Mouse (Mus musculus) Muller cell, postnatal 12 days (primary cell): Measurements from ENCODE around the gene Tgds.
"Not testable (repeated sequence)": the region's sequence is repeated elsewhere in the genome, so short reads cannot be mapped to it uniquely, and the experiment has no call there.

Experiments
- DNase-seq: peaks from one replicate; pipeline ENCODE4 v3.0.0-alpha.2; 2015; ENCODE audit errors: inconsistent ontology term

The Tgds gene

DNA sequence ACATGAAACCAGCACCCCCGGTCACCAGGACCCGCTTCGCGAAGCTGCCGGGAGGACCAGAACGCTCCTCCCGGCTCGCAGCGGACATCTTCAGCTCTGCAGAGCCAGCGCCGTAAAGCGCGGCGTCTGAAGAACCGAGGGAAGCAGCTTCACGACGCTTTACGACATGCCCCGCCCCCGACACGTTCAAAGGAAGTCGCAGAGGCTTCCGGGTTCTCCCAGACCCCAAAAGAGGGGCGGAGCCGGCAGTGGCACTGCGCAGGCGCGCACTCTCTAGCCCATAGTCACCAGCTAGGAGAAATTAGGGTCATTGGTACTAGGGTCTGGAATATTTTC is at the start of gene Tgds:
Gene Tgds, minus strand, starts transcription at position 114 of the 336 bp plus-strand sequence.
- DNase-seq = peak; percentile 97

DNA sequence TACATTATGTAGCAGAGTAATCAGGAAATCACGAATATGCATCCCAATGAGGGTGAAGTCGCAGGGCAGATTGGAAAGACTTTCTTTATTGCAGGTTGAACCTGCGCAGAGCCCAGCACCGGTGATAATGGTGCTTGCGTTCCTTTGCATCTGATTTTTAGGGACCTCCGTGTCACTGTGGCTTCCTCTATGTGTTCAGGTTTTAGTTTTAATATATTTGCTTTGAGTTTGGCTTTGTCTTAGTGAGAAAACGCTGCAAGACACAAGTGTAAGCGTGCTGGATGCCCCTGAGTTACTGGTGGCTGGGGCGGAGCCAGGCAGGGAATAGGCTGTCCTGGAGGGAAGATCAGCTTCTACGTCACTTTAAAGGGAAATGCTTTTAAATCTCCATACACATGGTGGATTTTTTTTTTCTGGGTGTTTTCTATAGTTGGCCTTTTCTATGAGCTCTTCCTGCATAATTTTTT is 48.2 kb upstream of the Tgds start:
- DNase-seq = peak; percentile 48

DNA sequence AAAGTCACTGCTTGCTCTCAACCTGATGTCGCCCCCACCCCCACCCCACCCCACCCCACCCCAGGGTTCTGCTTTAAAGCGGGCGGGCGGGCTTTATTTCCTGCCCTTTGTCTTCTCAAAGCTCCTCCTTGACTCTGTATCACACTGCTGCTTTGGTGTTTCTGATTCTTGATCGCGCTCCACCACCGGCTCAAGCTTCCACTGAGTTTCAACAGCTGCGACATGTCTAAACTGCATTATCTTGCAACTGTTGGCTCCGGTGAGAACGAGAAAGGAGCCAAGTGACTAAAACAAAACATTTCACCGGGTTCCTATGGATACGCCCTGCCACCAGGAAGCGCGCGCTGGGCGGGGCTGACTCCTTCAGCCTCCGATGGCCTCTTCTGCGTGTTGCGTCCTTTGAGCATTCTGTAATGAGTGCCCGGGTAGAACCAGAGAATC is 47.6 kb upstream of the Tgds start:
- peak; percentile 68 for DNase-seq

DNA sequence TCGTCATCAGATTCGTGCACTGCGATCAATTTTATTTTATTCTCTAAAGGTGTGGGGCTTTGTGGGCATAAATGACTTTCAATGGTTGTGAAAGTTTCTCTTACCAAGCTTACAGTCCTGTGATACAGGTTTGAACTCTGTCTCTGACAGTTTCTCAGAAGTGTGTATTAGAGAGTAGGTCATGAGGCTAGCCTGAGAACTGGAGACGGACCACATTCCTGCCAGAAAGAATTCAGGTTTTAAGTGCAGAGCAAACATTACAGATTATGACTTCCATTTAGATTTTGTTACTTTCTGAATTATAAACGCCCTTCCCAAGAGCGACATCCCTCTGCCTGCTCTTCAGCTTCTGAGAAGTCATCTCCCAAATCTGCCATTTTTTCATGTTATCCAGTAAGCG is 47.1 kb upstream of the Tgds start:
- DNase-seq = peak; percentile 11

DNA sequence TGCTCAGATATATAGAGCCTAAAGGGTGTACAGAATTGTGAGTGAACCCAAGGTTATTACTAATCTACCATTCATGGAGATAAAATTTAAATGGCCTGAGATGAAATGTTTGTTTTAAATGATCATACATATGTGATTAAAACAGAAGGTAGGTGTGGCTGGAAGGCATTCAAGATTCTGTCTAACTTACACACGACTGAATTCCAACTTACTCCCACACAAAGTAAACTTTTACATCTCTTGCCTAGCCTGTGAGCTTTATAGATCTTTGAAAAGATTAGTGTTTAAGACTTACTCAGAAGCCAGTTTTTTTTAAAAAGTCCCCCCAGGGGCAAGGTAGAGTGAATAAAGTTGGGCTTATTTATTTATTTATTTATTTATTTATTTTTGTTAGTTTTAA is 46.7 kb upstream of the Tgds start:
- no peak for DNase-seq

DNA sequence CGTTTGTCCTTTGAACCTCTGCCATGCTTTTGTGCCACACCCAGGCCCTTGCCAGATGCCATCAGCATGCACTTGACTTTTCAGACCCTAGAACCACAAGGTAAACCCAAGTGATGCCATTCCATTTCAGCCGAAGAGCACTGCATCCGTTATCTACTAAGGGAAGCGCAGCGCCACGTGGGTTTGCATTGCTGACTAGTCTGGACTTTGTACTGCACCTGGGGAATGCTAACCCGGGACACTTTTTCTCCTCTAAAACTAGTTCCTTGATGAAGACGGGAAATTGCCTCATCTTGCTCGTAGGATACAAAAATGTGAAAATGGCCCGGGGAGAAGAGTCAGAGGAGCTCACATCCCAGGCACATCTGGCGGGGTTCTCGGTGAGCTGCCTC is 43.1 kb upstream of the Tgds start:
- DNase-seq = no peak

DNA sequence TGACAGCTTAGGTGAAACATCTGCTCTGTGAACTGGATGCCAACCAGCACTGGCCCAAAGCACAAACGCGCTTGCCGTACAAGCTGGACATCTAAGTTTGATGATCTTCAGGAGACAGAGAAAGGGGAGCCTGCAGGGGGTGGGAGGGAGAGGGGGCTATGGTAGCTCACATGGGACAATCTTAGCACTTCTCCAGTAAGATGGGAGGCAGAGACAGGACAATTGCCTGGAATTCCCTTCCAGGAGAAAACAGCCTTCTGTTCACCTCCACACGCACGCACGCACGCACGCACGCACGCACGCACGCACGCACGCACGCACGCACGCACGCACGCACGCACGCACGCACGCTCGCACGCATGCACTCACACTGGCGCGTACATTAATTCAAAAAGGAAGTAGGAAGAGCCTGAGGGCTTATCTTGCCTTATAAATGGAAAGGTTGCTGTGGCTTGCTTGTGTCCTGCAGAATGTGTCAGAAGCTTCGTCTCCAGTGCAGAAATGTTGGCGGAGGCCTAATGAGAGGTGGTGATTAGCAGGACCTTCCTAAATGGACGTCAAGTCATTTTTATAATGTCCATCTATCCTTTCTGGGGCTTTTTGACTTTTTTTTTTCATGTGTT is 42.6 kb upstream of the Tgds start:
- DNase-seq = no peak

DNA sequence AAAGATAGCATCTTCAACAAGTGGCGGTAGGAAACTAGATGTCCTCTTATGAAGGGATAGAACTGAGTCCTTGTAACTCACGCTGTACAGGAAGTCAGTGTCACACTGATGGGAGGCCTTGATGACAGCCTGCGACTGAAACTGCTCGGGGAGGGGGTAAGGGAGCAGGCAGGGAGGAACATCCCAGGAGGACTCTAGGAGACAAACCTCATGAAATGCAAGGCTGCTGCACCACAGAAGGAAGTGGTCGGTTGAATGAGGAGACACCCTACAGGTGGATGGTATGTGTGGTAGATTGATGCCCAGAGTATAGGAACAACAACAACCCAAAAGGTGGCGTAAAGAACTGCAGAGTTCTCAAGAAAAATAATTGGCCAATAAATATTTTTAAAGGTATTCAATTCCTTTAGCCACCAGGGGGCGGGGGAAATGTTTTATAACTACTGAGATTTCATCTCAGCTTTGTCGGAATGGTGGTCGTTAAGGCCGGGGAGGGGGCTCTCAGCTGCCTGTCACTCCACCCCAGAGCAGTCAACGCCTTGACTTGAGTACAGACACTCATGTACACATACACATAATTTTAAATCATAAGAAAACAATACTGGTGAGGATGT is 41.1 kb upstream of the Tgds start:
- DNase-seq = no peak

DNA sequence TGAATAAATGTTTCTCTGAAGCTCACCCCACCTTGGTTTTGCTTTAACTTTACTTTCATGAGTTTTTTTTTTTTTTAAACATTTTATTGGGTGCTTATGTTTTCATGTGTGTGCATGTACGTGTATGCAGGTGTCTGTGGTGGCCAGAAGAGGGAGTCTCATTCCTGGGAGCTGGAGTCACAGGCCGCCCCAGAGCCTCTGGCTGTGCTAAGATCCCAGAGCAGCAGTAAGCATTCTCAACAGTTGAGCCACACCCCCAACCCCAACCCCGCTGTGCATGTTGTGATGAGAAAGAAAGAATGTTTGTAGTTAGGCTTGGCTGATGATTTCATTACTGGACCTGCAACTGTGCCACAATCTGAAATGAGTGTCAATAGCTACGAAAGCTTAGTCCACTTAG is 36.2 kb upstream of the Tgds start:
- no peak for DNase-seq

DNA sequence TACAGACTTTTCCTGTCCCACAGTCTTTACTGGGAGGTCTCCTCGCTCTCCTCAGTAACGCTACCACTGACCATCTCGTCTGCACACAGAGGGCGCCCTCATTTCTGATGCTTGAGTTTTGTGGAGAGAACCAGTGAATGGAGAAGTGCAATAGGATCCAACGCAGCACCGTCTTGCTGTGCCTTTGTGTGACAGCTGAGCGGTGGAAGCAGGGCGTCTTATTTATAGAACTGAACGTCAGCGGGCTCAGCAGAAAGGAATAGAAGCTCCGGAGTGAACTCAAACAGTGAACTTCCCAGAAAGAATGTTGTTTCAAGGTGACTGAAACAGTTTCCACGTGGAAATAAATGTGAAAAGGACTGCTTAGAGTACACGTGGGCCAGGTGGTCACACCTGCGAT is 30.1 kb upstream of the Tgds start:
- DNase-seq = no peak

DNA sequence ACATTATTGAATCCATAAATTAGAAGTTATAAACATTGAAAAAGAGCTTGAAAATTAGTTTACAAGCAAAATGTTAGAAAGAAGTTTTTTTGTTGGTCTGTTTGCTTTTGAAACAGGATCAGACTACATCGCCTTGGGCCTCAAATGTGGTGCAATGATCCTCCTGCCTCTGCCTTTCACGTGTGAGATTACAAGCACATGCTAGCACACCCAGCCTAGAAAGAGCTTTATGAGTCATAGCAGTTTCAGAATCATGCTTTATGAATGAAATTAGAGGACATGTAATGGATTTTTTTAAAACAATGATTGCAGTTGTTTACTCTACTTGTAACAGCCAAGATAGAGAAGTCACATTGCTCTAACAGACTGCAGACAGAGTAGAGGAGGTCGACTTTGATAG is 29.2 kb upstream of the Tgds start:
- no peak for DNase-seq

DNA sequence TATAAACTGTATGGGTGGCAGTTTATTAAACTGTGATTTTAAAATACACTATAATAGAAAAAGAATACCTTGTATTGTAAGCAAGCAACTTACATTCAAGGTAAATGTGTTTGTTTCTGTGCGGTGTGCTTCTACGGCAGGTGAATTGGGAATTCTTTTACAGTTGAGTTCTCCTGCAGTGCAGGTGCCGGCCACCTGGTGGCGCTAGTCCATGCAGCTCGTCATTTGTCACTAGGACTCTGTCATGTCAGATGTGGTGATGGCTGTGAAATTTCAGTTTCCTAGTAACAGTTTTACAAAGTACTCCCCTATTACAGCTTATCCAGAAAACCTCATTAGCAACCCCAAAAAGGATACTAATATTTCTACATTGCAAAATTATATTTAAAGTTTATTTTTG is 24.6 kb upstream of the Tgds start:
- DNase-seq = peak; percentile 24

DNA sequence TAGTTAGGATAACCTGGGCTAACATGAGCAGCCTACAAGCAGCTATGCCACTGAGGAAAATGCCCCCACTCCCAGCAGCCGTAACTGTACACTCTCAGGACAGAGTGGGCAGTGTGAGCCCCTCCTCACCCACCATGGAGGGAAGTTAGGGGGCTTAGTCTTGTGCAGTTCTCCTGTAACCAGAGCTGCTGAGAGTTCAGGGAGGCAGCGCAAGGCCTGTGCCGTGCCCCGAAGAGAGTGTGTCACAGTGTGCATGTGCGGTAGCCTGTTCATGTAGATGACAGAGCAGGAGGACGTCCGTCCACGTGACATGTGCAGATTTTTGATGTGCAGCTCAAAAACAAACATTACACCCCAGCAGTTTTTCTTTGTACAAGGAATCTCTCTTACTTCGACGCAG is 24.2 kb upstream of the Tgds start:
- no peak for DNase-seq

DNA sequence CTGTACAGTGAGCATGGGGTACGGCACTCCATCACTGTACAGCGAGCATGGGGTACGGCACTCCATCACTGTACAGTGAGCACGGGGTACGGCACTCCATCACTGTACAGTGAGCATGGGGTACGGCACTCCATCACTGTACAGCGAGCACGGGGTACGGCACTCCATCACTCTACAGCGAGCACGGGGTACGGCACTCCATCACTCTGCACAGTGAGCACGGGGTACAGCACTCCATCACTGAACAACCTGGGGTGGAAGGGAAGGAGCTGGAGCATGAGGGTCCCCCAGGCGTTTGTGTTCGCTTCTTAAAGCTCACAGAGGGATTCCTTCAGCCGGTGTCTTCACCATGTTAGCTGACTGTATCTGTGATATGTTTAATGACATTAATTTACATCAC is 23.5 kb upstream of the Tgds start:
- DNase-seq = not testable (repeated sequence)

DNA sequence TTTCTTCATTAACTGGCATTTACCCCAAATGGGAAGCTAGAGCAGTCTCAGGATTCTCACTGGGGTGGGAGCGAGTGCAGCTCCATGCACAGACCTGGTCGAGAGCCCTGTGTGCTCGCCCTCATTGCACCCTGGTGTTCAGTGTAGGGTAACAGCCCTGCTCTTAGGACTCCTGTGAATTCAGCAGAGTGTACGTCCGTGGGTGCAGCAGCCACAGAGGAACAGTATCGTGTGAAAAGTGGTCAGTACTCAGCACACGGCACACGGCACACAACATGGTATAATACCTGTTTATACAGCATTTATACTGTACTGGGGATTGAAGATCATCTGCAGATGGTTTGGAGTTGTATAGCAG is 19.7 kb upstream of the Tgds start:
- DNase-seq = no peak

DNA sequence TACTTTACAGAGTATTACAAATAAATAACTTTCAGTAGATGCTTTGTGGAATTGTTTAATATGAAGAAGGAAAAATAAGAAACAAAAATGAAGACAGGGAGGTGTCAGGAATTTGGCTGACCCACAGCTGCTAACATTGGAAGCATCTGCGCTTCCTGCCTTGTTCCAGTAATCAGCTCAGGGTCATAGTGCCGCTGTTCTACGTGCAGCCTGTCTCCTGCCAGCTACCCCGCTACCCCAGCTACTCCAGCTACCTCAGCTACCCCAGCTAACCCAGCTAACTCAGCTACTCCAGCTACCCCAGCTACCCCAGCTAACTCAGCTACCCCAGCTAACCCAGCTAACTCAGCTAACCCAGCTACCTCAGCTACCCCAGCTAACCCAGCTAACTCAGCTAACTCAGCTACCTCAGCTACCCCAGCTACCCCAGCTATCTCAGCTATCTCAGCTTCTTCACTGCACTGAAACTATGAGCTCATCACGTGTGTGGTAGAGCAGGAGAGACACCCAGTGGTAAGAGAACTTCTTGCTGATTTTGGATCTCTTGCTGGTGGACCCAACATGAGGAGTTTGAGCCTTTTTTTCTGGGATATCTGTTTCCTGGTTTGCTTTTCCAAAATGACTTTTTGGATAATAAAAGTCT is 19.2 kb upstream of the Tgds start:
- peak; percentile 34 for DNase-seq

DNA sequence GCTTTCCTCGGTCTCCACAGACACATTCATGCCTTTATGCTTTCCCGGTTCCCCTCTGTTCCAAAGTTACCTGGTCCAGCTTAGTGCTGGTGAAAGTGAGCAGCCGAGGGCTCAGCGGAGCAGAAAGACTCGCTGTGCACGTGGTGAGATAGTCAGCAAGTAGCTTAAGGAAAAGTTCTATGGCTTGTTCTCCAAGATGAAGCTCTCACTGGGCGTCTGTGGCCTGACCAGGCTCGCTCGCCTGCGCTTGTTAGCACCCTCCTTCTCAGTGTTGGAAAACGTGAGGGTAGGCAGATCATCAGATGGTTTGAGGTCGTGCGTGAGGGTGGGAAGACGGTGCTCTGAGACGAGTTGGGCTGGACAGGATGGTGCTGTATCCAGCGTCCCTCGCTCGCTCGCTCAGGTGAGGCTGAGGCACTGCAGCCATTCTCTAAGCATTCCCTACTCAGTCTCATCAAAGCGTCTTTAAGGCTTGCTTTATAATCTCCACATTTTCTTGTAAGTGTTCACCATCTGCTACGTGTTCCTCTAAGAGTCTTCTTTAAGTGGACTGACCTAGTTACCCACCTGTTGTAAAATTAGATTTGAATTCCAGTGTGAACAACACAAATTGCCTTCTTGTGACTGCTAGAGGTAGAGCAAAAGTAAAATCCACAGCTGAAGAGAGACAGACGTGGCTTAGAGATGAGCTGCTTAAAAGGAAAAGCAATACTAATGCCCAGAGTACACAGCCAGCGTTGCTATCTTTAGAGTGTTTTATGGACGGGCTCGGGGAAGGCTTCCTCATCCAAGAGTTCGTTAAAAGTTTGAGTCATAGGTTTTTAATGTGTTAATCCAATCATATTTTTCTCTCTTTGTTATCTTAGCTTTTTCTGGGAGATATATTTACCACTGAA is 18.3 kb upstream of the Tgds start:
- DNase-seq = no peak

DNA sequence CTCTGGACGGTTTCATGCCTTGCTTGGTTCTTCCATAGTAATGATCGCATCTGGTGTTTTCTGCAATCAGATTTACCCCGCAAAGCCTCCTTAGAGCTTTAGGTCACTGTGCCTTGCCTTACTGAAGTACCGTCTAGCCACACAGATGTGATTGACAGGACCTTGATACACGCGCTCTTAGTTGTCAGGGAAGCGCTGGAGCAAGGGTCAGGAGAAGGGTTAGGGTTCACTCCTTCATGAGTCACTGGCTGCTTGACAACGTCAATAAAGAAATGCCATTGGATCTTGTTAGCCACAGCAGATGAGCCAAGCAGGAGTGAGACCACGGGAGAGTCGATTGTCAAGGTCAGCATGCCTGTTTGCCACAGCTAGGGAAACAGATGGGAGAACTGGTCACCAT is 16.0 kb upstream of the Tgds start:
- DNase-seq = no peak

DNA sequence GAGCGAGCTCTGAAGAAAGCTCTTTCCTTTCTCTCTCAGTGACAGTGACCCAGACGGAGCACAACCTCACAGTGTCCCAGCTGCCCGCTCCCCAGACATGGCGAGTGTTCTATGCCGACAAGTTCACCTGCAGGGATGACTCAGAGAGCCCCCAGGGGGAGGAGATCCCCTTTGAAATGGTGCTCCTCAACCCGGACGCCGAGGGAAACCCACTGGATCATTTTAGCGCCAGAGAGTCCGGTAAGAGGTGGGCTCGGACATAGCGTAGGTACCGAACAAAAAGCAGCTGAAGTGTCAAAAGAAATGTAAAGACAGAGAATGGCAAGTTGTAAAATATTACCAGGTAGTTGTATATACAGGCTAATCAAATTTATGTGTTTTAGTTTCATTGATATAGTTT is 15.5 kb upstream of the Tgds start:
- DNase-seq = no peak

DNA sequence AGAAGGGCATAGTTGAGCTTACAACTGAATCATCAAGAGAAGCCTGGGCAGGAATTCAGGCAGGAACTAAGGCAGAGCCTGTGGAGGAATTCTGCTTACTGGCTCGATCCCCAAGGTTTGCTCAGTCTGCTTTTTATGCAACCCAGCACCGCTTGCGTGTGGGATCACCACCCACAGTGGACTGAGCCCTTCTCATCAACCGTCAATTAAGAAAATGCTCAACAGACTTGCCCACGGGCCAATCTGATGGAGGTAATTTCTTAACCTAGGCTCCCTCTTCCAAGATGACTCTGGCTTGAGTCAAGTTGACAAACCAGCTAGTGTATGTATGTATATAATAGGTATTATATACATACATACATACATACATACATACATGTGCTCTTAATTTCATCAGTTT is 9.7 kb upstream of the Tgds start:
- no peak for DNase-seq

DNA sequence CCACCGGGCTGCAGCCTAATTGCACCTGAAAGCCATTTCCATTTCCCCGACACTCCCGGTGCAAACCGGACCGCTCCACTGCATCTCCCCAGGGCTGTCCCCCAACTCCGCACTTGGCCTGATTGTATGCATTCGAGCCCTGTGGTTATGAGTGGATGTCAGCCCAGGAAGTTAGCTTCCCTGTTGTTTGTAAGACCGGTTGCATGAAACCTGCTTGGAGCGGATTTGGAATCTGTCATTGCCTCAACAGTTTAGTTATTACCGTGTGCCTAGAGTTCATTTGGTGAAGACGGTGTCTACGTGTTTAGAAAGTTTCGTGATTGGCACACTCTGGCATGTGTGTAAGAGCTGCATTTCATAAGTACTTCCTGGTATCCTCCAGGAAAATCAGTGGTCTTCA is 4.9 kb upstream of the Tgds start:
- DNase-seq = no peak

DNA sequence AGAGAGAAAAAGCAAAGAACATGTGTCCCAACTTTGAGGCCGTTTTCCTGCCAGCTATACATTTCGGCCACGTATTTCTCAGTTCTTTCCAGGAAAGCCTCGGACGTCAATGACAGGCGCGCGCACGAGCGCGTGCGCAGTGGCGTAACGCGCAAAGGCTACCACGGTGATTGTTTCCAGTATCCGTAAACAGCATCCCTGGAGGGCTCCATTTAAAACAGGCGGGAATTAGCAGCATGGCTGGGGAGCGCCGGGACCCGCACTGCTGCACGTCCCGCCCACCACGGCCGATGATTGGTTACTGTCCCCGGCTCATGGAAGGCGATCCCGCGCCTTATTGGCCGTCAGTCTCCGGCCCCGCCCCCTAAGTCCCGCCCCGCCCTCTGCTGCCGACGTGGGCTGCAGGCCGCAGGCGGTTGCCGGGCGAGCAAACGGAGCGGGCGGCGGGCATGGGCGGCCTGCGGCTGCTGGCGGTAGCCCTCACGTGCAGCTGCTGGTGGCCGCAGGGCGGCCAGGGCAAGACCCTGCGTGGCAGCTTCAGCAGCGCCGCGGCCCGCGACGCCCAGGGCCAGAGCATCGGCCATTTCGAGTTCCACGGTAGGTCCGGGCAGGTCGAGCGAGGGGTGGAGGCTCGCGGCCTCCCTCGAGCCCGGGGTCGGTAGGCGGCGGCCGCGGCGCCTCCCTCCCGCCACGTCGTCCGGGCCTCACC is 4.3 kb upstream of the Tgds start, which contains the start of gene Gpr180:
Gene Gpr180, plus strand, starts transcription at position 415 of the 709 bp plus-strand sequence.
- peak; percentile 98 for DNase-seq
